23 mouse cellular contexts compared by ENCODE assay signal in the genomic region with DNA sequence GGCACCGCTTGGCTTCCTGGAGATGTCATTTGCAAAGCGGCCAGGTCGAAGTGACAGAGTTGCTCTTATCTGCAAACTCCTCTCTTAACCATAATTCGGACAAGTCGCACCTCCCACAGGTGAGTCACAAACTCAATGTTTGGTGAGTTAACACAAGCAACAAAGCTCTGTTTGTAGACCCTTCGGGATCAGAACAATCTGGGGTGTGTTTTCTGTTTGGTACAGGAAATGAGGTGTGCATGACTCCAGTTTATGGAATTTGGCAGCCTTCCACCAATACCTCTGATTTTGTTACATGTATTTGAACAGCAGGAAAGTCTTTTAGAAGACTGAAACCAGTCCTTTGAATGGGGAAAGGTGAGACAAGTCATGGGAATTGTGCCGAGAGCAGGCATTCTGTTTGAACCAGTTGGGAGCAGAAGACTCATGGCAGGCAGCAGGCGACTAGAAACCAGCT. TPM values are rescaled to one million over a fixed set of nuclear protein-coding genes. Genes with fewer than 3 reads are reported as not detected.
DNase-seq lines count a peak whose midpoint lies in the region; ATAC-seq and TF ChIP-seq lines count a peak whose summit lies in the region.
"Had no signal": no experiment of that assay in that cellular context is flagged by ENCODE, and none has a peak within 500 bp of the region (broad histone marks: within the 10 kb centered on the region; RNA-seq: fewer than 3 reads in every experiment).

No protein-coding gene starts in this region.

- H3K4me1 ChIP-seq in liver, adult 2 months (ENCODE audit: control insufficient read depth, insufficient read depth, low read length), result peaks cover 8% of the 10 kb centered on the region
- peaks cover under 1% of the 10 kb centered on the region; the same call in 1 of the 2 replicates for H3K4me1 ChIP-seq in liver, embryonic 12.5 days
- H3K4me1 ChIP-seq in embryonic facial prominence, embryonic 14.5 days (ENCODE audit: control insufficient read depth, insufficient read depth, low read length), result no peaks in the 10 kb centered on the region; the same call in 1 of the 2 replicates
- no peaks in the 10 kb centered on the region for H3K4me1 ChIP-seq in forebrain, embryonic 11.5 days (replicated peaks; ENCODE audit: control insufficient read depth, insufficient read depth, low read length)

- H3K4me2 ChIP-seq in liver, embryonic 12.5 days, result no peak overlapping the region
- H3K4me2 ChIP-seq in embryonic facial prominence, embryonic 14.5 days (ENCODE audit: low read depth, low read length), result no peak overlapping the region
- H3K4me2 ChIP-seq in forebrain, embryonic 11.5 days (ENCODE audit: low read depth, low read length, severe bottlenecking), result no peak overlapping the region
- H3K4me2 ChIP-seq: embryonic facial prominence, embryonic 15.5 days; heart, embryonic 12.5 days; liver, embryonic 15.5 days; midbrain, embryonic 11.5 days had no signal

- no peaks in the 10 kb centered on the region for H3K36me3 ChIP-seq in liver, adult 2 months (ENCODE audit: control insufficient read depth, insufficient read depth, low read length)
- H3K36me3 ChIP-seq in liver, embryonic 12.5 days, result no peaks in the 10 kb centered on the region
- no peaks in the 10 kb centered on the region for H3K36me3 ChIP-seq in embryonic facial prominence, embryonic 14.5 days (ENCODE audit: control insufficient read depth, insufficient read depth, low read length)
- H3K36me3 ChIP-seq in forebrain, embryonic 11.5 days (ENCODE audit: control insufficient read depth, insufficient read depth, low read length), result no peaks in the 10 kb centered on the region
- H3K36me3 ChIP-seq: embryonic facial prominence, embryonic 15.5 days; heart, embryonic 12.5 days; liver, embryonic 15.5 days had no signal

- no peak for ATAC-seq in liver, embryonic 12.5 days
- ATAC-seq in embryonic facial prominence, embryonic 14.5 days (ENCODE audit: low read depth), result no peak
- no peak for ATAC-seq in forebrain, embryonic 11.5 days (replicated peaks; ENCODE audit: low FRiP score)
- ATAC-seq: activated CD4-positive, CD25-positive, alpha-beta regulatory T cell, adult 4 months; CD4-positive, CD25-positive, alpha-beta regulatory T cell, adult 4 months; forebrain, embryonic 16.5 days had no signal

- no peak overlapping the region for H3K4me3 ChIP-seq in liver, adult 2 months (ENCODE audit: insufficient read depth, low read depth, low read length)
- H3K4me3 ChIP-seq in liver, embryonic 12.5 days, result no peak overlapping the region
- no peak overlapping the region for H3K4me3 ChIP-seq in embryonic facial prominence, embryonic 14.5 days (ENCODE audit: low read depth, low read length)
- H3K4me3 ChIP-seq in forebrain, embryonic 11.5 days (ENCODE audit: low read depth, low read length), result no peak overlapping the region
- H3K4me3 ChIP-seq: embryonic facial prominence, embryonic 15.5 days; heart, embryonic 12.5 days; liver, embryonic 15.5 days had no signal

- no peak overlapping the region for H3K9ac ChIP-seq in liver, adult 2 months (ENCODE audit: low read depth, low read length)
- no peak overlapping the region for H3K9ac ChIP-seq in liver, embryonic 12.5 days
- H3K9ac ChIP-seq in embryonic facial prominence, embryonic 14.5 days (ENCODE audit: low read depth, low read length), result no peak overlapping the region
- H3K9ac ChIP-seq in forebrain, embryonic 11.5 days (ENCODE audit: low read length), result no peak overlapping the region
- H3K9ac ChIP-seq: embryonic facial prominence, embryonic 15.5 days; heart, embryonic 12.5 days; liver, embryonic 15.5 days had no signal

- TF ChIP-seq CTCF in liver, adult 2 months (IDR thresholded peaks at IDR 0.05; ENCODE audit: low read depth, low read length), result no peak

- no peaks in the 10 kb centered on the region for H3K9me3 ChIP-seq in liver, embryonic 12.5 days (replicated peaks)
- no peaks in the 10 kb centered on the region for H3K9me3 ChIP-seq in embryonic facial prominence, embryonic 14.5 days (ENCODE audit: control insufficient read depth, low read length)
- no peaks in the 10 kb centered on the region for H3K9me3 ChIP-seq in forebrain, embryonic 11.5 days (ENCODE audit: control insufficient read depth, low read length)
- H3K9me3 ChIP-seq: embryonic facial prominence, embryonic 15.5 days; liver, embryonic 15.5 days had no signal

- WGBS in liver, adult 2 months, result 57% methylated on average over 8 of the region's 8 CpGs
- 75% methylated on average over 8 of the region's 8 CpGs for WGBS in liver, embryonic 12.5 days (ENCODE audit: insufficient replicate concordance)
- 75% methylated on average over 8 of the region's 8 CpGs for WGBS in embryonic facial prominence, embryonic 14.5 days
- 92% methylated on average over 8 of the region's 8 CpGs for WGBS in forebrain, embryonic 11.5 days

- TF ChIP-seq POLR2A in liver, adult 2 months (IDR thresholded peaks at IDR 0.05; ENCODE audit: extremely low read depth, insufficient read depth, low read length), result no peak

- no peak for DNase-seq in liver, adult 2 months (ENCODE audit: extremely low read depth, low read depth, low spot score)
- DNase-seq in 3134 (ENCODE audit: extremely low read depth, insufficient read length, low spot score), result peak; percentile 60
- peak; percentile 50 for DNase-seq in embryonic facial prominence, embryonic 14.5 days (ENCODE audit: low spot score)
- peak; percentile 63 for DNase-seq in lung, postnatal 25 days (ENCODE audit: low spot score)
- DNase-seq in layer of hippocampus, postnatal 36 days, result no peak
- no peak for DNase-seq in forebrain, embryonic 11.5 days (ENCODE audit: low spot score)
- DNase-seq: cerebellum, adult 11 months; cerebellum, postnatal 36 days; gastrocnemius, postnatal 14 days; kidney, adult 18-20 months; kidney, postnatal 4 days had no signal

- H3K27ac ChIP-seq in liver, adult 2 months (replicated peaks; ENCODE audit: insufficient read depth, low read depth, low read length), result peak overlapping the region; percentile 12; the same call in 1 of the 2 replicates
- H3K27ac ChIP-seq in liver, embryonic 12.5 days, result no peak overlapping the region
- H3K27ac ChIP-seq in embryonic facial prominence, embryonic 14.5 days (replicated peaks; ENCODE audit: low read depth, low read length), result no peak overlapping the region
- no peak overlapping the region for H3K27ac ChIP-seq in forebrain, embryonic 11.5 days (ENCODE audit: low read depth, low read length)
- H3K27ac ChIP-seq: embryonic facial prominence, embryonic 15.5 days; liver, embryonic 15.5 days had no signal

- no peaks in the 10 kb centered on the region for H3K79me2 ChIP-seq in liver, adult 2 months (ENCODE audit: control insufficient read depth, insufficient read depth, low read length)

- no peaks in the 10 kb centered on the region for H3K27me3 ChIP-seq in liver, adult 2 months (ENCODE audit: control insufficient read depth, insufficient read depth, low read length)
- H3K27me3 ChIP-seq in liver, embryonic 12.5 days (replicated peaks), result no peaks in the 10 kb centered on the region
- no peaks in the 10 kb centered on the region for H3K27me3 ChIP-seq in embryonic facial prominence, embryonic 14.5 days (replicated peaks; ENCODE audit: control insufficient read depth, insufficient read depth, low read length)
- no peaks in the 10 kb centered on the region for H3K27me3 ChIP-seq in forebrain, embryonic 11.5 days (ENCODE audit: control insufficient read depth, insufficient read depth, low read length)
- H3K27me3 ChIP-seq: embryonic facial prominence, embryonic 15.5 days; heart, embryonic 12.5 days; liver, embryonic 15.5 days had no signal

RNA-seq across cellular contexts. Expression of a gene that starts 58.9 kb away (rescaled TPM):
- not detected in 2 replicates for total RNA-seq in liver, adult 2 months (2014; rRNA removed)
- not detected in 2 replicates for polyA plus RNA-seq in liver, adult 2 months (2012; rRNA removed)
- not detected in 2 replicates for polyA plus RNA-seq in liver, embryonic 12.5 days (2016; fragmentation: Nextera tagmentation; extraction: Ambion mirVana)
- not detected in 2 replicates for polyA plus RNA-seq in embryonic facial prominence, embryonic 14.5 days (2014; fragmentation: Nextera tagmentation; extraction: Ambion mirVana)
- total RNA-seq in layer of hippocampus, postnatal 36 days (2021), result not detected
- not detected in 2 replicates for polyA plus RNA-seq in forebrain, embryonic 11.5 days (2014; fragmentation: Nextera tagmentation; extraction: Ambion mirVana)
- total RNA-seq: gastrocnemius, postnatal 14 days; hematopoietic stem cell, adult 5-6 weeks; left cerebral cortex, adult 8-10 months; neutrophil, adult 5-6 weeks had no signal
- polyA plus RNA-seq: activated CD4-positive, CD25-positive, alpha-beta regulatory T cell, adult 4 months; CD4-positive, CD25-positive, alpha-beta regulatory T cell, adult 4 months; embryonic facial prominence, embryonic 15.5 days; forebrain, embryonic 16.5 days; heart, embryonic 12.5 days; liver, embryonic 15.5 days; midbrain, embryonic 11.5 days; thymus, postnatal 0 days had no signal

Comparison
In these comparisons a context has a peak if more than half of its experiments do, and no peak if none do; other contexts are left out.
1. DNase-seq: peak in 3134 (single experiment), embryonic facial prominence, embryonic 14.5 days (single experiment) and lung, postnatal 25 days (single experiment); none in liver, adult 2 months (single experiment), layer of hippocampus, postnatal 36 days (0 of 2) and forebrain, embryonic 11.5 days (single experiment).